Mouse (Mus musculus): ENCODE data around the gene Supv3l1.

- TF ChIP-seq CTCF (IDR thresholded peaks at IDR 0.05; ENCODE audit: low read depth), result no peak
- no peak for TF ChIP-seq EP300 (IDR thresholded peaks at IDR 0.05; ENCODE audit: low read depth)
Measured at GRCm38 (mm10) chr10:62450280-62450640, 722 bp upstream of the Supv3l1 start.
